Mouse (Mus musculus) G1E (cell line): ENCODE data around the gene Wrap73. TPM values are rescaled to one million over a fixed set of nuclear protein-coding genes. Genes with fewer than 3 reads are reported as not detected.

Experiments
- ATAC-seq: 2 replicates; pipeline ENCODE4 v1.8.0; 2016; ENCODE audit warnings: mild to moderate bottlenecking; ENCODE audit not compliant: insufficient number of reproducible peaks, poor library complexity, low FRiP score, severe bottlenecking; ENCODE audit errors: extremely low read depth
- DNase-seq: peaks from one replicate; pipeline ENCODE4 v3.0.0; 2012; ENCODE audit warnings: low spot score
- H3K27me3 ChIP-seq: 2 replicates; pipeline ENCODE4 v1.6.1; 2012; ENCODE audit warnings: mild to moderate bottlenecking, low read length, inconsistent platforms; ENCODE audit not compliant: insufficient read depth
- H3K36me3 ChIP-seq: replicated peaks from 2 replicates; pipeline ENCODE3; 2012; ENCODE audit warnings: mild to moderate bottlenecking, inconsistent platforms
- H3K4me1 ChIP-seq: 2 replicates; pipeline ENCODE4 v1.6.1; 2012; ENCODE audit warnings: low read depth, low read length, inconsistent platforms, mixed read lengths; ENCODE audit not compliant: insufficient read depth
- H3K4me3 ChIP-seq: 2 replicates; pipeline ENCODE4 v1.5.1; 2012; ENCODE audit warnings: low read depth, mild to moderate bottlenecking, inconsistent platforms, low read length, moderate library complexity, mixed read lengths
- H3K9me3 ChIP-seq: replicated peaks from 2 replicates; pipeline ENCODE4 v1.6.1; 2012; ENCODE audit warnings: inconsistent platforms
- CTCF ChIP-seq: IDR thresholded peaks from 2 replicates; pipeline ENCODE4 v1.5.1; 2012; ENCODE audit warnings: low read depth, low read length, inconsistent platforms, mixed read lengths
- GATA1 ChIP-seq: IDR thresholded peaks from 2 replicates; pipeline ENCODE4 v1.6.1; 2012; ENCODE audit warnings: borderline replicate concordance, low read length, inconsistent platforms, mixed read lengths
- GATA2 ChIP-seq: IDR thresholded peaks from 2 replicates; pipeline ENCODE4 v1.6.1; 2012; ENCODE audit warnings: low read depth, low read length, inconsistent platforms, borderline replicate concordance
- POLR2AphosphoS5 ChIP-seq: IDR thresholded peaks from 2 replicates; pipeline ENCODE4 v1.6.1; 2012; ENCODE audit warnings: low read depth, low read length, inconsistent platforms; ENCODE audit not compliant: insufficient replicate concordance
- TAL1 ChIP-seq: conservative IDR thresholded peaks from 2 replicates; pipeline ENCODE4 v1.6.1; 2012; ENCODE audit warnings: low read depth, low read length, inconsistent platforms, mixed read lengths
- polyA plus RNA-seq: library from polyadenylated mRNA; stranded (reverse); fragments of >175 nt; gene quantifications from 2 replicates; pipeline ENCODE4 v1.2.3, GENCODE M21; 2012
- total RNA-seq, 2 experiments: library from RNA; stranded (forward) in 1 of 2; stranded (reverse) in 1 of 2; fragments of 200-1000 nt in 1 of 2; fragments of >200 nt in 1 of 2; fragmentation: Nextera tagmentation in 1 of 2; gene quantifications; 2 replicates each; pipeline ENCODE4 v1.2.3; 2014 to 2017

Gene Wrap73
- total and polyA plus RNA-seq, 3 experiments: 6.9 to 21.5 (median 19.4) TPM

GRCm38 (mm10) chr4:154214075-154214474, 71.9 kb downstream of the Wrap73 start:
- no peaks in the 10 kb centered on the region for H3K36me3 ChIP-seq
- DNase-seq (no peak), ATAC-seq (no peak)
- H3K9me3 ChIP-seq: peaks cover 88% of the 10 kb centered on the region
- no peaks in the 10 kb centered on the region for H3K4me1 ChIP-seq
- H3K4me3 ChIP-seq: no peak overlapping the region
- no peaks in the 10 kb centered on the region for H3K27me3 ChIP-seq
- TF ChIP-seq GATA2: no peak
- no peak for TF ChIP-seq POLR2AphosphoS5
- TF ChIP-seq TAL1: no peak
- TF ChIP-seq GATA1: no peak
- no peak for TF ChIP-seq CTCF

Other genes starting within 250 kb of the Wrap73 start
- 22.2 and 27.9 TPM in 2 replicates for gene A430005L14Rik, start 185.1 kb upstream of the Wrap73 start, total RNA-seq (2014; fragmentation: Nextera tagmentation)
- gene A430005L14Rik, start 185.1 kb upstream of the Wrap73 start, total RNA-seq (2017): 48.7 and 57.6 TPM in 2 replicates
- 112 and 127 TPM in 2 replicates for gene A430005L14Rik, start 185.1 kb upstream of the Wrap73 start, polyA plus RNA-seq
- 6.8 and 11.0 TPM in 2 replicates for gene Dffb, start 167.2 kb upstream of the Wrap73 start, total RNA-seq (2014; fragmentation: Nextera tagmentation)
- 17.0 and 20.5 TPM in 2 replicates for gene Dffb, start 167.2 kb upstream of the Wrap73 start, total RNA-seq (2017)
- gene Dffb, start 167.2 kb upstream of the Wrap73 start, polyA plus RNA-seq: 13.4 and 16.7 TPM in 2 replicates
- 12.0 and 14.7 TPM in 2 replicates for gene Cep104, start 167.2 kb upstream of the Wrap73 start, total RNA-seq (2014; fragmentation: Nextera tagmentation)
- gene Cep104, start 167.2 kb upstream of the Wrap73 start, total RNA-seq (2017): 6.1 and 7.7 TPM in 2 replicates
- 6.6 and 8.6 TPM in 2 replicates for gene Cep104, start 167.2 kb upstream of the Wrap73 start, polyA plus RNA-seq
- gene Lrrc47, start 130.6 kb upstream of the Wrap73 start, total RNA-seq (2014; fragmentation: Nextera tagmentation): 17.5 and 24.8 TPM in 2 replicates
- gene Lrrc47, start 130.6 kb upstream of the Wrap73 start, total RNA-seq (2017): 28.7 and 40.7 TPM in 2 replicates
- gene Lrrc47, start 130.6 kb upstream of the Wrap73 start, polyA plus RNA-seq: 201 and 254 TPM in 2 replicates
- gene Smim1, start 116.1 kb upstream of the Wrap73 start, total RNA-seq (2014; fragmentation: Nextera tagmentation): 74.3 and 100.0 TPM in 2 replicates
- 69.2 and 103 TPM in 2 replicates for gene Smim1, start 116.1 kb upstream of the Wrap73 start, total RNA-seq (2017)
- gene Smim1, start 116.1 kb upstream of the Wrap73 start, polyA plus RNA-seq: 58.4 and 87.4 TPM in 2 replicates
- gene Ccdc27, start 99.7 kb upstream of the Wrap73 start, total RNA-seq (2014; fragmentation: Nextera tagmentation): not detected in 2 replicates
- gene Ccdc27, start 99.7 kb upstream of the Wrap73 start, total RNA-seq (2017): not detected in 2 replicates
- gene Ccdc27, start 99.7 kb upstream of the Wrap73 start, polyA plus RNA-seq: not detected in 2 replicates
- not detected in 2 replicates for gene Trp73, start 2.2 kb upstream of the Wrap73 start, total RNA-seq (2014; fragmentation: Nextera tagmentation)
- under 0.01 and 0.12 TPM in 2 replicates for gene Trp73, start 2.2 kb upstream of the Wrap73 start, total RNA-seq (2017)
- gene Trp73, start 2.2 kb upstream of the Wrap73 start, polyA plus RNA-seq: not detected in 2 replicates
- gene Tprgl, start 18.3 kb downstream of the Wrap73 start, total RNA-seq (2014; fragmentation: Nextera tagmentation): 44.7 and 55.8 TPM in 2 replicates
- 51.1 and 58.2 TPM in 2 replicates for gene Tprgl, start 18.3 kb downstream of the Wrap73 start, total RNA-seq (2017)
- gene Tprgl, start 18.3 kb downstream of the Wrap73 start, polyA plus RNA-seq: 60.8 and 61.4 TPM in 2 replicates
- not detected in 2 replicates for gene Megf6, start 28.4 kb downstream of the Wrap73 start, total RNA-seq (2014; fragmentation: Nextera tagmentation)
- 0.05 and 0.23 TPM in 2 replicates for gene Megf6, start 28.4 kb downstream of the Wrap73 start, total RNA-seq (2017)
- gene Megf6, start 28.4 kb downstream of the Wrap73 start, polyA plus RNA-seq: 0.01 and 0.07 TPM in 2 replicates
- not detected in 2 replicates for gene Arhgef16, start 159.3 kb downstream of the Wrap73 start, total RNA-seq (2014; fragmentation: Nextera tagmentation)
- 0.06 and 0.11 TPM in 2 replicates for gene Arhgef16, start 159.3 kb downstream of the Wrap73 start, total RNA-seq (2017)
- gene Arhgef16, start 159.3 kb downstream of the Wrap73 start, polyA plus RNA-seq: not detected in 2 replicates
- not detected in 2 replicates for gene B230104I21Rik, start 193.8 kb downstream of the Wrap73 start, total RNA-seq (2014; fragmentation: Nextera tagmentation)
- gene B230104I21Rik, start 193.8 kb downstream of the Wrap73 start, total RNA-seq (2017): not detected in 2 replicates
- not detected in 2 replicates for gene B230104I21Rik, start 193.8 kb downstream of the Wrap73 start, polyA plus RNA-seq